Mouse (Mus musculus) spleen, postnatal 4 days (tissue): ENCODE measurements around the gene Arfgap3.
"Not testable (repeated sequence)": the region's sequence is repeated elsewhere in the genome, so short reads cannot be mapped to it uniquely, and the experiment has no call there.

Source experiments
- DNase-seq, 2 experiments: peaks; one replicate each; pipeline ENCODE4 v3.0.0; 2022; ENCODE audit warnings: low spot score in 2 of 2

Arfgap3 gene

DNA sequence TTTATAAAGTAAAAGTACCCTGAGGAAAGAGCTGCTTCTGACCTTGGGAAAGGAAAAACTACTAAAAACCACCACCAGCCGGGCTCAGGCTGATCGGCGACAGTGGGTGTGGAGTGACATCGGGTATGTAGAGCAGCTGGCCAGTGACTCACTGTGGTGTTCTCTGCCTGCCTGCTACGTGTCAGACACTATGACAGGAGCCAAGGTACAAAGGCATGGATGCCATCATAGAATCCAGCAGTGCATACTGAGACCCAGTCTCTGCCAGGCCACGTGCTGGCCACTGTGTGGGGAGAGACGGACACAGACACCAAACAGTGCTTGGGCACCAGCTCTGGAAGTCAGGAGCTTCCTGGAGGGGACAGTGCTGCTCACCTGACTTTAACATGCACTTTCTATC lies 5.1 kb downstream of the Arfgap3 start:
- no peak for DNase-seq

DNA sequence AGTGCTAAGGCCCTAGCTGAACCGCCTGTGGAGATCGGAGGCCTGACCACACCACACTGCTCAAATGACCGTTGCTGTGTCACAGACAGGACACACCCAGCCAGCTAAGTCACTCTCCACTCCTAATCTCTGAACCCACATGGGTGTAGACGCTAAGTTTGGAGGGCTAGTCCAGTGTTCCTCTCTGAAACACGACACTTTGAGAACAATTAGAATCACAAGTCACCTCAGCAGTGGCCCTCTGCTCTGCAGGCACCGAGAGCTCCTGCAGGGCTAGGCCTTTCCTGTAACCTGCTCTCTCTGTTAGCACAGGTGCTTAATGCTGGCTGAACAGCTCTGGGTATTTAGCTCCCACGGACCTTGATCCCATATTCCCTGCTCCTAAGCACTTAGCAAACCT lies 5.9 kb downstream of the Arfgap3 start:
- DNase-seq = peak; percentile 42 to 69

- DNase-seq = no peak
Measured at GRCm38 (mm10) chr15:83338908-83339307, 11.1 kb downstream of the Arfgap3 start.

- DNase-seq = no peak
Measured at GRCm38 (mm10) chr15:83337903-83338870, 11.9 kb downstream of the Arfgap3 start.

- DNase-seq = no peak
Measured at GRCm38 (mm10) chr15:83332373-83332772, 17.7 kb downstream of the Arfgap3 start.

DNA sequence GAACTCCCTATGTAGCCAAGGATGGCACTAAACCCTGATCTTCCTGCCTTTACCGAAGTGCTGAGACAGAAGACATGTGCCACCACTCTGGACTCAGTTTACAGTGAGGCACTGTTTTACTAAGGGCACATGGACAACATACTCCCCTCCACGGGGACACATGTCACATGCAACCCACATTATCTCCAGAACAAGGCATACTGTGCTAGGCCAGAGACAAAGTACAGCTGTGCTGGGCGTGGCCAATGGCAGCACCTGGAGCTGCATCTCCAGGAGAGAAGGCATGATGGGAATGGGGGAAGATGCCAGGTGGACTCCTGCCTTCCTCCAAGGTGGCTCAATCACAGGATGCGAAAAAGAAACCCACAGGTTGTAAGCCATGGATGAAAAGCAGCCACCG lies 21.1 kb downstream of the Arfgap3 start:
- no peak for DNase-seq

- DNase-seq = no peak
Measured at GRCm38 (mm10) chr15:83323071-83323470, 27.0 kb downstream of the Arfgap3 start.

DNA sequence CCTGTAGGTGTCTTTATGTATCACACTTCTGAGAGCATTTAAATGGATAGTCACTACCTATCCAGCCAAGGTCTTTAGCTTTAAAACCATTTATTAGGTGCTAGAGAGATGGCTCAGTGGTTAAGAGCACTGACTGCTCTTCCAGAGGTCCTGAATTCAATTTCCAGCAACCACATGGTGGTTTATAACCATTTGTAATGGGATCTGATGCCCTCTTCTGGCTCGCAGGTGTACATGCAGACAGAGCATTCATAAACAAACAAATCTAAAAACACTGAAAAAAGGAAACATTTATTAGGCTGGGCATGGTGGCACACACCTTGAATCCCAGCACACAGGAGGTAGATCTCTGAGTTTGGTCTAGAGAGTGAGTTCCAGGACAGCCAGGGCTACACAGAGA lies 35.1 kb downstream of the Arfgap3 start:
- DNase-seq = no peak

DNA sequence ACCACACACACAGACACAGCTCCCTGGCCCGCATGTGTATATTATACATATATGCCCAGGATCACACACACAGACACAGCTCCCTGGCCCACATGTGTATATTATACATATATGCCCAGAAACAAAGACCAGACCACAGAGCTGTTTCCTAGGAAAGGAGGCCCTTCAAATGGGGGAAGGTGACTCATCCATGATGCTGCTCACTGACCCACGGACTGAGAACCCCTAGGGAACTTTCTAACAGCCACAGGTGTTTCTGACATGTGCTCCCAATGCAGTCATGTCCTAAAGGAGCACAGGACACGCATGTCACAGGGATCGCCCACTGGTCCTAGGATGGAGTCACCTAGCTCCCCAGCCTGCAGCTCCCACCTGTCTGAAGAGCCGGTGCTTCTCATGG lies 40.2 kb downstream of the Arfgap3 start:
- no peak for DNase-seq

GRCm38 (mm10) chr15:83308708-83309107 lies 41.3 kb downstream of the Arfgap3 start:
- DNase-seq = not testable (repeated sequence)

DNA sequence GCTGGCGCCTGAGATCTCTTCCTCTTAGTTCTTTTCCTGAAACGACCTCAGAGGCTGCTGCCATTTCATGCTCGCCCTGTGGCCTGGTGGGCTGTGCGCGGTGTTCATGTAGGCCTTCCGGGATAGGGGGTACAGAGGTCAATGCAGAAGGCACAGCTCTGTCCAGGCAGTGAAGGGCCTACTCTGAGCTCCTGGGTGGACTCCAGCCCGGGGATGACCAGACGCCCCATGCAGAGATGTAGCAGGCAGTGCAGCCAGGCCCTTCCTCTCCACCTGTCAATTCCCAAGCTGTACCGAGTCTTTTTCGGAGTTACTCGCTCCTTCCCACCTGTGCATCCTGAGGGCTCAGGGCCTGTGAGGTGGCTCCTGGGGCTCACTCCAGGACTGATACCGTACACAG lies 43.9 kb downstream of the Arfgap3 start:
- no peak for DNase-seq

GRCm38 (mm10) chr15:83305192-83305921 lies 44.7 kb downstream of the Arfgap3 start:
- peak in 1 of 2 experiments; percentile 60 for DNase-seq

DNA sequence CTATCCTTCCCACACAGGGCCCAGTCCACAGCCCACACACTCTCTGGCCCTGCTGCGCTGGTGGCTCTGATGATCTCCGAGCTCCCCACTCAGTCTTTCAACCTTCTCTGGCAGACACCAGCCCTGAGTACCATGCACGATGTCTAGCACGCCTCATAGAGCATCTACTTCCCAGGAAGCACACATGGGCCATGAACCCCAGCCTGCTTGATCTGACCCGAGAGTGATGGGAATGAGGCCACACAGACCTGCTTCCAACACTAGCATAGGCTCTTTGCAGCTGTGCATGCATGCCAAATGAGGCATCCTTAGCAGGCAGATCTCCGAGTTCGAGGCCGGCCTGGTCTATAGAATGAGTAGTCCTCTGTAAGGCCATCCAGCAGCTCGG lies 45.2 kb downstream of the Arfgap3 start:
- DNase-seq = no peak

DNA sequence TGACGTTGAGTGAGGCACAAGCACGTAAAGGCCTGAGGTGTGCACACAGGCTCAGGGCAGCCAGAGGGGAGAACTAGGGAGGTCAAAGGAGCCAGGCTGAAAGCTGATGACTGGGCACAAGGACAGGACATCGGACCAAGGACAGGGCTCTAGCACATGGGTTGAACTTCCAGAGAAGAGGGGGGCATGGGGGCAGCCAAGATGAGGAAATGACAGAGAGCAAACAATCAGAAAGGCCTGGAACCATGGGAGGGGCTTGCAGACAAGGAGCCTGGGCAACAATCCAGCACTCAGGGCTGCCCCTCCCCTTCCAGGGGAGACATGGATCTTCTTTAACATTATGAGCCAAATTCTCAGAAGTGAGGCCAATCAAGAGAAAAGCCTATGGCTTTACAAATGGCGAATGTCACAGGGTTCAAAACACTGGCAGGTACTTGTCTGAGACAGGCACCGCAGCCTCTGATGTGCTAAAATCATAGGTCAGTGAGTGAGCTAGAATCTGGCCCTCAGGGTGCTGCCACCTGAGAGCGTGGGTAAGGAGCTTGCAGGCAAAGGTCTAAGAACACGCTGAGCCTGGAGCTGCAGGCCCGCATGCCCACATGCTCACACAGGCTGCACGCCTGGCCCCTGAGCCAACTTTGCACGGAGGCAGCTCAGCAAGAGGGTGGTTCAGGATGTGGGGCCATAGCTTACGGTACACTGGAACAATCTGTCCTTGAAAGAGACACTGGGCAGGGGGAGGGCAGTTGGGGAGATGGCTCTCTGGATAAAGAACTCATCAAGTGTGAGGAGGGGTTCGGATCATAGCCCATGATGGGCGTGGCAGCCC lies 46.2 kb downstream of the Arfgap3 start:
- DNase-seq = no peak

- DNase-seq = no peak
Measured at GRCm38 (mm10) chr15:83299916-83300582, 50.0 kb downstream of the Arfgap3 start.

DNA sequence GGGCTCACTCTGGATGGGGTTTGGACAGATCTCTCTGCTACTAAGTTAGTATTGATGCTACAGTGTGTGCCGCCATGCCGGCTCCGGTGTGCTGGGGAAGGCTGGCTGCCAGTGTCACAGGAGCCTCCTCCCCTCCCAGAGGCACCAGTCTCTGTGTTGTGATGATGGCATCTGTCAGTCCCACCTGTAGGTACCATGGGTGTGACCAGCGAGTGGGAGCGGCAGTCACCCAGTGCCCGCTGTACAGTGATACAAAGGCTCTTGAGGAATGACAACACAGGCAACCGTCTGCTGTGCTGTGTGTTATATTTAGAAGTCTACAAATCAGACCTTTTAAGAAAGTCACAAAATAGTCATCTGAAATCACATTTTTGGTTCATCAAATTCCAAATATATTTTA lies 50.6 kb downstream of the Arfgap3 start:
- no peak for DNase-seq

DNA sequence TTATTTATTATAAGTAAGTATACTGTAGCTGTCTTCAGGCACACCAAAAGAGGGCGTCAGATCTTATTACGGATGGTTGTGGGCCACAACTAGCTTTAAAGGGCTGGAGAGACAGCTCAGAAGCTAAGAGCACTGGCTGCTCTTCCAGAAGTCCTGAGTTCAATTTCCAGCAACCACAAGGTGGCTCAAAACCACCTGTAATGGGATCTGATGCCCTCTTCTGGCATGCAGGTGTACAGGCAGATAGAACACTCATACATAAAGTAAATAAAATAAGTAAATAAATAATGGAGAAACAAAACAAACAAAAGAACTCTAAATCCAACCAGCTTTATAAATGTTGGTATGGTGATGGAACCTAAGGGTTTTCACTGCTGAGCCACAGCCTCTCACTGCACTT lies 51.2 kb downstream of the Arfgap3 start:
- DNase-seq = no peak

GRCm38 (mm10) chr15:83298313-83298712 lies 51.7 kb downstream of the Arfgap3 start:
- no peak for DNase-seq

DNA sequence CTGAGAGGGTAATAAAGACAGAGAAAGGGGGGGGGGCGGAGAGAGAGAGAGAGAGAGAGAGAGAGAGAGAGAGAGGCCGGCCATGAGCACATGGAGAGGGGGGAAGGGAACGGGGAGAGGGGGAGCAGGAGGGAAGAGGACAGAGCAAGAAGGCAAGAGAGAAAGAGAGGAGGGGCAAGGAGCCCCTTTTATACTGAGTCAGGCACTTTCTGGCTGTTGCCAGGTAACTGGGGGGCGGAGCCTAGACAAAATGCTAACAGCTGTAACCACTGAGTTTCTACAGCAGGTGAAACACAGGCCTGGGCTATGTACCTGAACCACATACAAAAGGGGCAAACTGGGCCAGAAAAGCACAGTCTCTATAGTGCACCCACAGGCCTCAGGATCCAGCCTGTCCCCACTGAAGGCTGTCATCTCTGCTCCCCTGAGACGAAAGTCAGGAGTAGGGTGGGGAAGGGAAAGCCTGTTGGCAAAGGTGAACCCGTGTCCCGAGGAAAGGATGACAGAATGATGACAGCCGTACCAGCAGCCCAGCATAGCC lies 53.2 kb downstream of the Arfgap3 start:
- DNase-seq = no peak

- DNase-seq = no peak
Measured at GRCm38 (mm10) chr15:83296050-83296449, 54.0 kb downstream of the Arfgap3 start.

- no peak for DNase-seq
Measured at GRCm38 (mm10) chr15:83294954-83295353, 55.1 kb downstream of the Arfgap3 start.
